Mouse (Mus musculus) cerebellum, adult 2 months (tissue): ENCODE data around the gene Tmem270. TPM values are rescaled to one million over a fixed set of nuclear protein-coding genes. Genes with fewer than 3 reads are reported as not detected.

Source experiments
- DNase-seq, 2 experiments: peaks; one replicate each; pipeline ENCODE4 v3.0.0; 2021
- H3K27ac ChIP-seq: fragments of 200-500 bp; 2 replicates; pipeline ENCODE4 v1.5.1; 2012; ENCODE audit warnings: low read length, control low read depth, inconsistent platforms; ENCODE audit not compliant: insufficient read depth
- H3K27me3 ChIP-seq: fragments of 200-500 bp; 2 replicates; pipeline ENCODE4 v1.6.1; 2012; ENCODE audit warnings: inconsistent platforms, mild to moderate bottlenecking, low read length, moderate library complexity; ENCODE audit not compliant: control insufficient read depth, insufficient read depth
- H3K4me1 ChIP-seq: fragments of 200-500 bp; 2 replicates; pipeline ENCODE4 v1.6.1; 2011; ENCODE audit warnings: low read length; ENCODE audit not compliant: control insufficient read depth, insufficient read depth
- H3K4me3 ChIP-seq: fragments of 200-500 bp; replicated peaks from 2 replicates; pipeline ENCODE3; 2011; ENCODE audit warnings: mild to moderate bottlenecking, low read depth, low read length, control low read depth; ENCODE audit not compliant: insufficient read depth
- CTCF ChIP-seq: fragments of 200-500 bp; IDR thresholded peaks from 2 replicates; pipeline ENCODE4 v1.5.1; 2011; ENCODE audit warnings: low read depth, mild to moderate bottlenecking, control low read depth, low read length, moderate library complexity, borderline replicate concordance; ENCODE audit not compliant: insufficient read depth
- POLR2A ChIP-seq: fragments of 200-500 bp; IDR thresholded peaks from 2 replicates; pipeline ENCODE4 v1.6.1; 2011; ENCODE audit warnings: low read length, control low read depth, borderline replicate concordance; ENCODE audit not compliant: insufficient read depth
- WGBS: fragments of 180-500 bp; shearing (Covaris S2); methylation state at CpG from one replicate; pipeline ENCODE4 v1.1.7; 2018; 5-methylcytosine and 5-hydroxymethylcytosine counted together
- polyA plus RNA-seq: library from polyadenylated mRNA; depleted of rRNA; stranded (reverse); fragments of >200 nt; gene quantifications from 2 replicates; pipeline ENCODE4 v1.2.3, GENCODE M21; 2012

Tmem270 gene
- polyA plus RNA-seq, 1 experiment, result not detected

GRCm38 (mm10) chr5:134911901-134912300 is 5.4 kb upstream of the Tmem270 start:
- Histone ChIP-seq H3K27ac (no peak overlapping the region), H3K4me3 (no peak overlapping the region), H3K4me1 (no peaks in the 10 kb centered on the region), H3K27me3 (no peaks in the 10 kb centered on the region; the same call in 1 of the 2 replicates)
- DNase-seq, result no peak
- WGBS, result 85% methylated on average over 2 of the region's 2 CpGs
- TF ChIP-seq POLR2A, result no peak
- no peak for TF ChIP-seq CTCF

DNA sequence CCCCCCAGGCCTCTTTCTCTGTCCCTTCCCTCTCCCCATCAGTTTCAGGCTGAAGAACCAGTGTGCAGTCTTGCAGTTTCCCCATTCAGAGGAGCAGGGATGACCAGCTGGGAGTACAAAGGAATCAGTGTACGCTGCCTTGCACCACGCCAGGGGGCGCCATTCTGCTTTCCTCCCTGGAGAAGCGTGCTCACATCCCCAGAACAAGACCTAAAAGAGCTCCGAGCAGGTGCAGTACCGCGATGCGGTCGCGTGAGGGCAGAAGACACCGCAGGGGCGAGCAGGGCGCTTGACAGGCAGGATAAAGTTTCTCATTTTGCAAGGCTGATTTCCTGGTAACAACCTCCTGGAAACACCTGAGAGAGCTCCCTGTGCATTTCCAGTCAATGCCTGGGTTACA is 602 bp upstream of the Tmem270 start:
- peak; percentile 84 to 90 for DNase-seq
- H3K4me3 ChIP-seq, result no peak overlapping the region
- H3K27me3 ChIP-seq, result no peaks in the 10 kb centered on the region
- 1% methylated on average over 13 of the region's 13 CpGs for WGBS
- H3K4me1 ChIP-seq, result no peaks in the 10 kb centered on the region
- no peak overlapping the region for H3K27ac ChIP-seq
- TF ChIP-seq POLR2A (no peak), CTCF (peak; percentile 96)

GRCm38 (mm10) chr5:134901644-134902027 is 4.9 kb downstream of the Tmem270 start:
- no peak overlapping the region for H3K4me3 ChIP-seq
- WGBS, result 67% methylated on average over 8 of the region's 8 CpGs
- H3K4me1 ChIP-seq, result no peaks in the 10 kb centered on the region
- TF ChIP-seq POLR2A (no peak), CTCF (no peak)
- no peaks in the 10 kb centered on the region for H3K27me3 ChIP-seq
- no peak for DNase-seq
- H3K27ac ChIP-seq, result no peak overlapping the region

DNA sequence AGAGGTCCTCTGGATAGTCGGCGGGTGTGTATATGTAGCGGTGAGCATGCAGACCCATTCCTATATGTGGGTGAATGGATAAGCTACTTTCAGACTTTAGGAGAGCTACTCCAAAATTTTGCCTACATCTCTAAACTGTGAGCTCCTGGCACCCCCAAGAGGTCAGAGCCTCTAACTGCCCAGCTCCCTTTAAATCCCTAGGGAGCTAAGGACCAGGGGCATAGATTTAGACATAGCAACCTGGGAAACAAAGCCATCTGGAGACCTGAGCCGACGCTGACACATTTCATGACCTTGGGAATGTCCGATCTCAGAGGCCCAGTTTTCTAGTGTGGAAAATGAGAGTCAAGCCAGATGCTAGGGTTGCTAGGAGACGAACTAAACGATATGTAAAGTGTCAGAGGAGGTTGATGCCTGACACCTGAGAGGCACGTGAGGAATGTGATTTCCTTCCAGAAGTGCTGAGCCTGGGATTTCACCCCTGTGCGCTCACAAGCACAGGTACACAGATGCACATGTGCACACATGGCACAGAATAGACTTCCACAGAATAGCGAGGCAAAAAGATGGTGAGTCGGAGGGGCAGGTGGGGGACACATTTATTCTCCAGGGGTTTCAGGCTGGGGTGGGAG is 5.4 kb downstream of the Tmem270 start:
- TF ChIP-seq CTCF (peak; percentile 71), POLR2A (no peak)
- Histone ChIP-seq H3K4me3 (no peak overlapping the region), H3K27ac (no peak overlapping the region), H3K27me3 (no peaks in the 10 kb centered on the region), H3K4me1 (no peaks in the 10 kb centered on the region)
- DNase-seq, result peak; percentile 23 to 38
- WGBS, result 40% methylated on average over 12 of the region's 12 CpGs

GRCm38 (mm10) chr5:134897596-134897995 is 8.9 kb downstream of the Tmem270 start:
- DNase-seq, result no peak
- no peaks in the 10 kb centered on the region for H3K27me3 ChIP-seq
- 61% methylated on average over 17 of the region's 17 CpGs for WGBS

GRCm38 (mm10) chr5:134896965-134897364 is 9.6 kb downstream of the Tmem270 start:
- Histone ChIP-seq H3K4me3 (no peak overlapping the region), H3K27ac (no peak overlapping the region), H3K4me1 (no peaks in the 10 kb centered on the region), H3K27me3 (no peaks in the 10 kb centered on the region)
- no peak for DNase-seq
- TF ChIP-seq CTCF (no peak), POLR2A (no peak)
- 40% methylated on average over 8 of the region's 8 CpGs for WGBS

More at GRCm38 (mm10) chr5:134897596-134897995, 8.9 kb downstream of the Tmem270 start:
- H3K4me3 ChIP-seq, result no peak overlapping the region
- H3K4me1 ChIP-seq, result no peaks in the 10 kb centered on the region
- TF ChIP-seq POLR2A (no peak), CTCF (no peak)
- H3K27ac ChIP-seq, result no peak overlapping the region

DNA sequence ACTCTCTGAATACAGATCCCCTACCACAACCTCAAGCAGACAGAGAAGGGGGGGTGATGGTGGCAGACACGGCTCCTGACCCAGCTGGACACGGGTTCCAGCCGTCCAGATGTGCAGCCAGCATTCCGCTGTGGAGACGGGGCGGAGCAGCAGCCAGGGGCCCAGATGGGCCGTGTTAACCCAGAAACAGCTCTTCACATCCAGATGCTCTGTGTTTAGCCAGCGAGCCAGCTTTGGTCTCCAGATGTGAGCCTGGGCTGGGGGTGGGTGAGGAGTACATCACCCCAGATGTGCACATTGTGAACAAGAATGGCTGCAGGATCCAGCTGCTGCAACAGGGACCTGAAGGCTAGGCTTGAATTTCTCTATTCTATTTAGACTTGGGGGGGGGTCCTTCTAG is 11.2 kb downstream of the Tmem270 start:
- Histone ChIP-seq H3K27ac (no peak overlapping the region), H3K4me1 (no peaks in the 10 kb centered on the region), H3K27me3 (no peaks in the 10 kb centered on the region), H3K4me3 (no peak overlapping the region)
- DNase-seq, result no peak
- 72% methylated on average over 8 of the region's 8 CpGs for WGBS
- no peak for TF ChIP-seq POLR2A
- TF ChIP-seq CTCF, result no peak

GRCm38 (mm10) chr5:134892717-134893116 is 13.8 kb downstream of the Tmem270 start:
- 82% methylated on average over 5 of the region's 5 CpGs for WGBS

More at GRCm38 (mm10) chr5:134892717-134893116, 13.8 kb downstream of the Tmem270 start:
- no peaks in the 10 kb centered on the region for H3K4me1 ChIP-seq
- no peak for DNase-seq
- H3K27me3 ChIP-seq, result no peaks in the 10 kb centered on the region
- TF ChIP-seq CTCF, result 0 out of 2 replicates have a peak, but pooled peaks have one; percentile 9
- no peak for TF ChIP-seq POLR2A
- no peak overlapping the region for H3K4me3 ChIP-seq
- no peak overlapping the region for H3K27ac ChIP-seq
